Mouse (Mus musculus) thymus, postnatal 25 days (tissue): ENCODE data around the gene Telo2.
"Not testable (repeated sequence)": the region's sequence is repeated elsewhere in the genome, so short reads cannot be mapped to it uniquely, and the experiment has no call there.

Source experiments
- DNase-seq: peaks from one replicate; pipeline ENCODE4 v3.0.0; 2022

The Telo2 gene

GRCm38 (mm10) chr17:25115664-25116432, at the start of gene Telo2:
Gene Telo2, minus strand, starts transcription at chr17:25115967.
- peak; percentile 93 for DNase-seq

GRCm38 (mm10) chr17:25164770-25165169, 49.0 kb upstream of the Telo2 start:
- no peak for DNase-seq

GRCm38 (mm10) chr17:25163387-25163786, 47.6 kb upstream of the Telo2 start:
- DNase-seq, result no peak

- DNase-seq, result no peak
These were observed 46.4 kb upstream of the Telo2 start, which contains the start of gene Ccdc154 for GRCm38 (mm10) chr17:25162161-25162560. Gene Ccdc154, plus strand, starts transcription at chr17:25162461.

DNA sequence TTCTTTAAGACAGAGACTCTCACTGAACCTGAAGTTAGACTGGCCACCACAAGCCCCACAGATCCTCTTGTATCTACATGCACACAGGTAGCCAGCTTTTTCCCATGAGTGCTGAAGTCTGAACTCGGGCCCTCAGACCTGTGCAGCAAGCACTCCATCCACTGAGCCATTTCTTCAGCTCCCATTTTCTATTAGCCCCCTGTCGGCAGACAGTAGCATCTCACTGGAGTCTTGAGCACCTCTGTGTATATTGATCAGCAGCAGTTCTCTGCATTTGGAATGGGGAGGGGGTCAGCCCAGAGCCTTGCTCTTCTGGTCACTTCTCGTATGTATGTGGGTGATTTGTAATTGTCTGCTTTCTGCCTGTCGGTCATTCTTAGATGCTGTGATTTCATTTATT, 24.2 kb upstream of the Telo2 start:
- DNase-seq, result no peak

GRCm38 (mm10) chr17:25138803-25139202, 23.0 kb upstream of the Telo2 start:
- no peak for DNase-seq

- no peak for DNase-seq
These were observed 19.9 kb upstream of the Telo2 start for GRCm38 (mm10) chr17:25135622-25136021.

DNA sequence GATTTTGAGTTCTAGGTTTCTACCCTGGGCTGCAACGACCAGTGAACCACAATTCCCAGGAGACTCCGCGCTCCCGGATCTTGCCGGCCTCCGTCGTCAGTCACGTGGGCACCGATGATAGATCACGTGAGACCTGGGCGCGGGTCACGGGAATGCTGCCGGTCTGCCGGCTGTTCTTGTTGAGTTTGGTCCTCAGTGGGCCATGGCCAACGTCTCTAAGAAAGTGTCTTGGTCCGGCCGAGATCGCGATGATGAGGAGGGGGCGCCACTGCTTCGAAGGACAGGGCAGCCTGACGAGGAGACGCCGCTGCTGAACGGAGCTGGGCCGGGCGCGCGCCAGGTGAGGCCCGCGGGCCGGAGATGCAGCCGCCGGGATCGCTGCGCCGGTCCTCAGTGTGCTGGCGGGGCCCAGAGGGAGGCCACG, 17.5 kb upstream of the Telo2 start, which contains the start of gene Clcn7:
Clcn7 (plus strand) TSS at position 117 of the 424 bp plus-strand sequence.
- DNase-seq, result peak; percentile 86

- no peak for DNase-seq
These were observed 14.3 kb upstream of the Telo2 start for GRCm38 (mm10) chr17:25130060-25130459.

DNA sequence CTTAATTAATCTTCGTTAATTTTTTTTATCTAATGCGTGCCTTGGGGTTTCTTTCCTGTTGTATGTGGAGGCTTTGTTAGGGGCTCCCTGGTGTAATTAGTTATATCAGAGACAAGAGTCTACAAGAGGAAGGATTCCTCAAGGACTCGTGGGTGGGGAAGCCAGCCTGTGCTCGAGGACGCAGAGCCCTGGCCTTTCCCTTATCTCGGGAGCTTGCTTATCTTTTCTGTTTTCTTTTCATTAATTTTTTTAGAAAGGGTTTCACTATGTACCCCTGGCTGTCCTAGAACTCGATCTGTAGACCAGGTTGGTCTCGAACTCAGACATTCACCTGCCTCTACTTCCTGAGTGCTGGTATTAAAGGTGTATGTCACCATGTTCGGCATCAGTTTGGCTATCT, 11.9 kb upstream of the Telo2 start:
- DNase-seq, result no peak

DNA sequence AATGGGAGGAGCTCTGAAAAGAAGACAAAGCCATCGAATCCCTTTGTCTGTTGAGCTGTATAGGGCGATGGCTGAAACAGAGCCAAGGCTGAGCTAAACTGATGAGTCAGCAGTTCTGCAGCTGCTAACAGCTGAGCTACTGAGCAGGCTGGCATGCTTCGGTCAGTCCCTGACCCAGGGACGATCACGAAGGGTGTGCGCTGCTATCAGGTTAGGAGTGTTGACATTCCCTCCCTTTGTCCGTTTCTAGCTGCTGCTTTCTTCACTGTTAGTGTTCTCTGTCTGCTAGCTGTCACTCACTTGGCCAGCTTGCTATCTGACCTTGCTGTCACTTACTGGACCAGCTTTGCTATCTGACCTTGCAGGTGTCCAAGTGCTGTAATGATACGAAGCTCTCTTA, 11.3 kb upstream of the Telo2 start:
- no peak for DNase-seq

- not testable (repeated sequence) for DNase-seq
These were observed 9.8 kb upstream of the Telo2 start for GRCm38 (mm10) chr17:25125442-25126060.

DNA sequence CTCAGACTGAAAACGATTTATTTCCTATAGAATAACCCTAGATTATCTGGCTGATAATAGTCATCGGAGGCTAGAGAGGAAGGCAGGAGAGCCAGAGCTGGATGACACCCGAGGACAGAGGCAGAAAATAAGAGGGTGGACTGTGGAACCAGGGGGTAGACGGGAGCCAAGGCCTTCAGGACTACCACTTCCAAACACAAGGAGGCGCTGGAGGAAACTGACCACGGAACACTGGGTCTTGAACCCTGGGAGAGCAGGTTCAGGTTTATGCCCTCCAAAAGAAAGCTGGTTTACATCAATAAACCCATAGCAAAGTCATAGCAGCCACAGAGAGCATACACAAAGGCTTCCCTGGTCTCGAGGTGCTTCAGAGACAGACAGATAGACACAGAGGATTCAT, 8.2 kb upstream of the Telo2 start:
- peak; percentile 52 for DNase-seq

DNA sequence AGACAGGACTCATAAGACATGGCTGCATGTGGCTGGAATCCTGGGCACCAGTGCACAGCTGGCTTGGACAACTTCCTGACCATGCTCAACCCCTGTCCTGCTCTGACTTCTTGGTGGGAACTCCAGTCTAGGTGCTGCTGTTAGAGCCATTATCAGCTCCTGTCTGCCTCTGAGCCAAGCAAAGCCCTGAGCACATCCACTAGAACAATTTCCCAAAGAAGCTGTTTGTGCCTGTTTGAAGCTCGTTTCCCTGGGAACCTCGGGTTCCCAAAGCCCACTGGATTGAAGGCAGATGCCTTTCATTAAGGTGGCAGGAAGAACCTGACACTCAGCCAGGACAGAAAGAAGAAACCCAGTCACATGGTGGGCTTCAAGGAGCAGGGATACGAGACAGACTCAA, 4.6 kb upstream of the Telo2 start, which contains the start of gene Ptx4:
Ptx4 (plus strand) TSS at position 355 of the 400 bp plus-strand sequence.
- no peak for DNase-seq

DNA sequence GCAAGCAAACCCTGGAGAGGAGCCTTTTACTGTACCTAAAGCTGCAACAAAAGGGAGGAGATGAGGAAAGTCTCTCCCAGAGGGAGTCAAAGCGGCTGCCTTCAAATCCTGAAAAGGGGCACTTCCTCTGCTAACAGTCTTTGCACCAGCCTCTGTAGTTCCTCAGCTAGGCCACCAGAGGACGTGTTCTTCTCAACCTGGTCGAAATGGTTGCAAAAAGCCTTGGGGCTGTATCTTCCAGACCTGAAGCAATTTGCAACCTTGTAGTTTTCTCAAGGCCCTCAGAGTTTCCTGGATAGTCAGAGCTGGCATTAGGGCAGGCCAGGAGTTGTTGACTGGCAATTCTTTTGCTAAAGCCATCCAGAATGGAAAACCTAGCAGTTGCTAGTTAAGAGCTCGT, 1.5 kb upstream of the Telo2 start:
- DNase-seq, result peak; percentile 33

GRCm38 (mm10) chr17:25114908-25115645, 690 bp downstream of the Telo2 start:
- DNase-seq, result no peak

DNA sequence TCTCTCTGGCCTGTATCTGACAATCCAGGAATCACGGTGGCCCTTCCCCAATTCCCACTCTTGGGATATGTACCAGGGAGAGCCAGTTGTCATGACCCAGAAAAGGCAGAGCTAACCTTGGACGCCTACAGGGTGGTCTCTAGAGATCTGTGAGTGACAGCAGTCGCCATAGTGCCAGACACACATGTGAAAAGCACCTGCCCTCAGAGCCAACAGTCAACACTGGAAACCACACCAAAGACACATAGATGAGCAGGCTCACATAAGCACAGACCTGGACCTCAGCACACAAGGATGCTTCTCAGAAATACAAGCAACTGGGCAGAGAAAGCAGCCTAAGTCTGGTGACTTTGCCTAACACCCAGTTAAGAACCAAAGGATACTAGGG, 3.4 kb downstream of the Telo2 start:
- DNase-seq, result no peak

GRCm38 (mm10) chr17:25111739-25112422, 3.9 kb downstream of the Telo2 start:
- no peak for DNase-seq

- DNase-seq, result no peak
These were observed 4.5 kb downstream of the Telo2 start for GRCm38 (mm10) chr17:25111220-25111619.

- DNase-seq, result no peak
These were observed 5.2 kb downstream of the Telo2 start for GRCm38 (mm10) chr17:25110590-25110989.

DNA sequence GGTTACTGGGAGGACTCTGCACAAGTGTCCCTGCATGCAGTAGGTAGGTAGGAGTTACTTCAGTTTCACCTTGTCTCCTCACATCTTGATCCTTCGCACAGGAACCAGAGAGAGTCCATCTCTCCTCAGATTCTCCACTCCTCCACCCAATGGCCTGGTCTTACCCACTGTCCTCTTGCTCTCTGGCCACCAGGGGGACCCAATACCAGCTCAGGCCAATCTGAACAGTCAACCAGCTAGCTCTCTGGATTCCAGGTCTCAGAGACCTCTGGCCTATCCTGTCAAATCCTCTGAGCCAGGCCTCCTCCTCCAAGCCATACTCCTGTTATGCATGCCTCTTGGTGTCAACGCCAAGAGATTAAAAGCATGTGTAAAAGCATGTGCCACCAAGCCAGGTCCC, 6.2 kb downstream of the Telo2 start:
- no peak for DNase-seq

GRCm38 (mm10) chr17:25107786-25108185, 8.0 kb downstream of the Telo2 start:
- no peak for DNase-seq

DNA sequence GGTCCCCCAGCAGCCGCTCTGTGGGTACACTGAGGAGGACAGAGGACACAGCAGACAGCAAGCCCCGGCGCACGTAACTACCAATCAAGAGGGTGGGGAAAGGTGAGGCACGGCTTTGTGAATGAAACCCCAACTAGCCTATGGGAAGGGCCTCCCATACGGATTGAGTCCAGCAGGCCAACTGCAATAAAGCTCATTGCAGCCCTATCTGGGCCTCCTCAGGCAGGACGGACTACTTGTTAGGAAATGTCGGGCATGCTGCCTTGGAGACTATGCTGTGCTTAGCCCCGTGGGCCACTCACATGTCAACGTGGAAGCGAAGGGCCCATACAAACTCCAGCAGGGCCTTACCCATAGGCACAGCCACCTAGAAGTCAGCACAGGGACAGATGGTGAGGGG, 14.4 kb downstream of the Telo2 start:
- DNase-seq, result no peak
